Comparison of ENCODE assay signal across 27 mouse cellular contexts in genomic region chr1:131311284-131311683, GRCm38 (mm10).
"Had no signal": no experiment of that assay in that cellular context is flagged by ENCODE, and none has a peak within 500 bp of the region (broad histone marks: within the 10 kb centered on the region; RNA-seq: fewer than 3 reads in every experiment).

No protein-coding gene starts in this region.

- H3K4me2 ChIP-seq: heart, embryonic 12.5 days; hindbrain, embryonic 12.5 days; intestine, embryonic 15.5 days; limb, embryonic 12.5 days; liver, embryonic 11.5 days; liver, embryonic 13.5 days; liver, embryonic 15.5 days had no signal

- H3K9ac ChIP-seq: heart, embryonic 12.5 days; hindbrain, embryonic 12.5 days; intestine, embryonic 15.5 days; limb, embryonic 12.5 days; liver, embryonic 13.5 days; liver, embryonic 15.5 days; liver, postnatal 0 days had no signal

- H3K9me3 ChIP-seq: heart, embryonic 10.5 days; heart, embryonic 12.5 days; hindbrain, embryonic 10.5 days; hindbrain, embryonic 12.5 days; intestine, embryonic 15.5 days; limb, embryonic 10.5 days; limb, embryonic 12.5 days; liver, embryonic 13.5 days; liver, embryonic 15.5 days had no signal

- ATAC-seq: inflammation-experienced regulatory T-cells, adult 6 months; intestine, embryonic 15.5 days; intestine, postnatal 0 days; liver, postnatal 0 days had no signal

- H3K4me3 ChIP-seq: gastrocnemius, adult 2 months; heart, embryonic 10.5 days; heart, embryonic 12.5 days; hindbrain, embryonic 10.5 days; hindbrain, embryonic 12.5 days; intestine, embryonic 15.5 days; layer of hippocampus, adult 2 months; left cerebral cortex, adult 2 months; limb, embryonic 10.5 days; limb, embryonic 12.5 days; liver, embryonic 13.5 days; liver, embryonic 15.5 days had no signal

- H3K4me1 ChIP-seq: heart, embryonic 10.5 days; heart, embryonic 12.5 days; hindbrain, embryonic 10.5 days; hindbrain, embryonic 12.5 days; intestine, embryonic 15.5 days; limb, embryonic 12.5 days; liver, embryonic 13.5 days; liver, embryonic 15.5 days had no signal

- H3K27ac ChIP-seq: gastrocnemius, adult 2 months; heart, embryonic 10.5 days; hindbrain, embryonic 10.5 days; hindbrain, embryonic 12.5 days; intestine, embryonic 15.5 days; layer of hippocampus, adult 2 months; left cerebral cortex, adult 2 months; limb, embryonic 10.5 days; limb, embryonic 12.5 days; liver, embryonic 13.5 days; liver, embryonic 15.5 days had no signal

- DNase-seq: gastrocnemius, adult 2 months; gastrocnemius, postnatal 10 days; gastrocnemius, postnatal 25 days; heart, adult 18-20 months; heart, postnatal 10 days; heart, postnatal 4 days; kidney, adult 18-20 months; kidney, adult 8-10 months; kidney, postnatal 10 days; kidney, postnatal 25 days; kidney, postnatal 4 days; liver; liver, embryonic 13.5 days; liver, postnatal 0 days had no signal

- H3K27me3 ChIP-seq: heart, embryonic 12.5 days; hindbrain, embryonic 12.5 days; intestine, embryonic 15.5 days; limb, embryonic 12.5 days; liver, embryonic 13.5 days; liver, embryonic 15.5 days had no signal
